ENCODE assay signal across 10 mouse cellular contexts in the genomic region with DNA sequence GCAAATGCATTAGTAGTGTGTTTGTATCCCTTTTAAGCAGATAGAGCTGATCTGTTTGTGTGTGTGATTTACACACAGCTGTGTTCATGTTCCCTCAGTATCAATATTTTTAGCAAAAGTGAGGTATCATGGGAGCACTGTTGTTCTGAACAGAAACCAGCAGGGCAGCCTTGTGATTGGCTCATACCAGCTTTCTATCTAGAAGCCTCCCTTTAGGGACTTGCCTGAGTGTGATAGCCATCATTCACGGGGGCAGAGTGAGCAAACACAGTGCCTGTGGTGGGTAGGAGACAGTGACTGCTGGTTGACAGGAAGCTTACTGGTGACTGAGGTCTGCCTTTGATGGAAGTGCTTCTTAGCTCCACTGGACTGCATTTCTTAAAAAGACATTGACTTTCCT.
DNase-seq lines count a peak whose midpoint lies in the region; ATAC-seq and TF ChIP-seq lines count a peak whose summit lies in the region.
"Had no signal": no experiment of that assay in that cellular context is flagged by ENCODE, and none has a peak within 500 bp of the region (broad histone marks: within the 10 kb centered on the region; RNA-seq: fewer than 3 reads in every experiment).

No protein-coding gene starts in this region.

- peaks cover 44% of the 10 kb centered on the region for H3K4me1 ChIP-seq in liver, embryonic 13.5 days (replicated peaks)
- peaks cover 33% of the 10 kb centered on the region for H3K4me1 ChIP-seq in liver, embryonic 11.5 days (replicated peaks; ENCODE audit: control insufficient read depth, insufficient read depth, low read length)
- H3K4me1 ChIP-seq in bone marrow macrophage, adult 2 months (ENCODE audit: control insufficient read depth, insufficient read depth, low read length) = peaks cover 27% of the 10 kb centered on the region
- H3K4me1 ChIP-seq in limb, embryonic 13.5 days = peaks cover 28% of the 10 kb centered on the region
- H3K4me1 ChIP-seq in lung, postnatal 0 days (ENCODE audit: insufficient read depth, low read depth, low read length) = no peaks in the 10 kb centered on the region; the same call in 1 of the 2 replicates

- no peak for TF ChIP-seq CTCF in bone marrow macrophage, adult 2 months (IDR thresholded peaks at IDR 0.05; ENCODE audit: low read depth, low read length)
- TF ChIP-seq CTCF in lung, postnatal 0 days (IDR thresholded peaks at IDR 0.05) = no peak

- H3K9ac ChIP-seq in liver, embryonic 13.5 days = no peak overlapping the region
- H3K9ac ChIP-seq in liver, embryonic 11.5 days (ENCODE audit: low read depth, low read length) = no peak overlapping the region
- no peak overlapping the region for H3K9ac ChIP-seq in limb, embryonic 13.5 days
- H3K9ac ChIP-seq in lung, postnatal 0 days (replicated peaks; ENCODE audit: low read depth) = no peak overlapping the region
- H3K9ac ChIP-seq: lung, embryonic 15.5 days had no signal

- ATAC-seq in liver, embryonic 13.5 days (ENCODE audit: low read depth) = 0 out of 2 replicates have a peak, but pooled peaks have one; percentile 13
- no peak for ATAC-seq in liver, embryonic 11.5 days (replicated peaks; ENCODE audit: low FRiP score)
- ATAC-seq in limb, embryonic 13.5 days (ENCODE audit: low FRiP score, low read depth) = no peak
- ATAC-seq in lung, postnatal 0 days = no peak

- no peak for TF ChIP-seq POLR2A in bone marrow macrophage, adult 2 months (IDR thresholded peaks at IDR 0.05; ENCODE audit: borderline replicate concordance, low read depth, low read length)

- no peak overlapping the region for H3K4me2 ChIP-seq in liver, embryonic 13.5 days
- H3K4me2 ChIP-seq in liver, embryonic 11.5 days = no peak overlapping the region
- no peak overlapping the region for H3K4me2 ChIP-seq in limb, embryonic 13.5 days (replicated peaks)
- H3K4me2 ChIP-seq in lung, postnatal 0 days (replicated peaks; ENCODE audit: low read depth, low read length) = no peak overlapping the region
- H3K4me2 ChIP-seq: lung, embryonic 15.5 days had no signal

- no peak for DNase-seq in liver, embryonic 13.5 days
- DNase-seq in liver, embryonic 11.5 days (ENCODE audit: low spot score) = no peak
- DNase-seq in thymus, postnatal 0 days (ENCODE audit: low spot score) = peak; percentile 57
- no peak for DNase-seq in cerebellum, adult 11-12 months
- DNase-seq in lung, postnatal 0 days (ENCODE audit: low spot score) = no peak
- DNase-seq: cerebellum, adult 8-10 months; gastrocnemius, postnatal 25 days had no signal

- no peaks in the 10 kb centered on the region for H3K9me3 ChIP-seq in liver, embryonic 13.5 days (replicated peaks)
- no peaks in the 10 kb centered on the region for H3K9me3 ChIP-seq in liver, embryonic 11.5 days (ENCODE audit: control insufficient read depth, low read length)
- H3K9me3 ChIP-seq in limb, embryonic 13.5 days = no peaks in the 10 kb centered on the region
- no peaks in the 10 kb centered on the region for H3K9me3 ChIP-seq in lung, postnatal 0 days (ENCODE audit: low read length)
- H3K9me3 ChIP-seq: lung, embryonic 15.5 days had no signal

- H3K27ac ChIP-seq in liver, embryonic 13.5 days = no peak overlapping the region
- H3K27ac ChIP-seq in liver, embryonic 11.5 days (ENCODE audit: low read depth, low read length) = no peak overlapping the region
- peak overlapping the region; percentile 92 for H3K27ac ChIP-seq in bone marrow macrophage, adult 2 months (ENCODE audit: insufficient read depth, low read depth, low read length)
- 0 out of 2 replicates have a peak overlapping the region, but pooled peaks have one; percentile 22 for H3K27ac ChIP-seq in limb, embryonic 13.5 days
- no peak overlapping the region for H3K27ac ChIP-seq in lung, postnatal 0 days (ENCODE audit: low read length)

- TF ChIP-seq EP300 in lung, postnatal 0 days (IDR thresholded peaks at IDR 0.05) = no peak

- 12% methylated on average over 1 of the region's 1 CpGs for WGBS in liver, embryonic 13.5 days (ENCODE audit: insufficient replicate concordance)
- 18% methylated on average over 1 of the region's 1 CpGs for WGBS in liver, embryonic 11.5 days
- WGBS in limb, embryonic 13.5 days = 67% methylated on average over 1 of the region's 1 CpGs
- 32% methylated on average over 1 of the region's 1 CpGs for WGBS in lung, postnatal 0 days

- H3K27me3 ChIP-seq in liver, embryonic 13.5 days = no peaks in the 10 kb centered on the region
- H3K27me3 ChIP-seq in liver, embryonic 11.5 days (replicated peaks; ENCODE audit: control insufficient read depth, insufficient read depth, low read length) = no peaks in the 10 kb centered on the region
- no peaks in the 10 kb centered on the region for H3K27me3 ChIP-seq in limb, embryonic 13.5 days
- no peaks in the 10 kb centered on the region for H3K27me3 ChIP-seq in lung, postnatal 0 days (replicated peaks; ENCODE audit: insufficient read depth, low read length)
- H3K27me3 ChIP-seq: lung, embryonic 15.5 days had no signal

- H3K4me3 ChIP-seq in liver, embryonic 13.5 days (replicated peaks) = no peak overlapping the region
- no peak overlapping the region for H3K4me3 ChIP-seq in liver, embryonic 11.5 days (ENCODE audit: low read depth, low read length)
- H3K4me3 ChIP-seq in bone marrow macrophage, adult 2 months (ENCODE audit: insufficient read depth, low read length) = no peak overlapping the region
- no peak overlapping the region for H3K4me3 ChIP-seq in limb, embryonic 13.5 days
- no peak overlapping the region for H3K4me3 ChIP-seq in lung, postnatal 0 days (ENCODE audit: low read depth, low read length)
- H3K4me3 ChIP-seq: lung, embryonic 15.5 days had no signal

- no peaks in the 10 kb centered on the region for H3K36me3 ChIP-seq in liver, embryonic 13.5 days
- no peaks in the 10 kb centered on the region for H3K36me3 ChIP-seq in liver, embryonic 11.5 days (ENCODE audit: control insufficient read depth, insufficient read depth, low read length)
- H3K36me3 ChIP-seq in limb, embryonic 13.5 days = peaks cover 23% of the 10 kb centered on the region
- no peaks in the 10 kb centered on the region; the same call in 1 of the 2 replicates for H3K36me3 ChIP-seq in lung, postnatal 0 days (ENCODE audit: insufficient read depth, low read length)
- H3K36me3 ChIP-seq: lung, embryonic 15.5 days had no signal

Comparison
In these comparisons a context has a peak if more than half of its experiments do, and no peak if none do; other contexts are left out.
1. H3K27ac ChIP-seq: peak in bone marrow macrophage, adult 2 months (single experiment) and limb, embryonic 13.5 days (single experiment); none in liver, embryonic 13.5 days (single experiment), liver, embryonic 11.5 days (single experiment) and lung, postnatal 0 days (single experiment).